Mouse (Mus musculus) kidney, embryonic 16.5 days (tissue): ENCODE results near the gene Naa40. TPM values are rescaled to one million over a fixed set of nuclear protein-coding genes. Genes with fewer than 3 reads are reported as not detected.

Source experiments
- ATAC-seq: fragments of 200-750 bp; cut with Nextera tagmentation; 2 replicates; pipeline ENCODE4 v1.8.0; 2017; ENCODE audit warnings: moderate TSS enrichment; ENCODE audit not compliant: low FRiP score, low TSS enrichment
- H3K27ac ChIP-seq: fragments of 300-500 bp; sonication (generic); 2 replicates; pipeline ENCODE4 v1.5.1; 2014; ENCODE audit warnings: low read length
- H3K27me3 ChIP-seq: fragments of 300-500 bp; sonication (generic); 2 replicates; pipeline ENCODE4 v1.6.1; 2014; ENCODE audit warnings: low read length, control low read depth, mixed read lengths; ENCODE audit not compliant: insufficient read depth
- H3K36me3 ChIP-seq: fragments of 300-500 bp; sonication (generic); 2 replicates; pipeline ENCODE4 v1.6.1; 2014; ENCODE audit warnings: low read length, control low read depth, mixed read lengths; ENCODE audit not compliant: insufficient read depth
- H3K4me1 ChIP-seq: fragments of 300-500 bp; sonication (generic); 2 replicates; pipeline ENCODE4 v1.6.1; 2014; ENCODE audit warnings: low read length, control low read depth, mixed read lengths; ENCODE audit not compliant: insufficient read depth
- H3K4me2 ChIP-seq: fragments of 300-500 bp; sonication (generic); replicated peaks from 2 replicates; pipeline ENCODE4 v1.6.1; 2014; ENCODE audit warnings: low read depth, low read length
- H3K4me3 ChIP-seq: fragments of 300-500 bp; sonication (generic); 2 replicates; pipeline ENCODE4 v1.5.1; 2014; ENCODE audit warnings: mild to moderate bottlenecking, low read length
- H3K9ac ChIP-seq: fragments of 300-500 bp; sonication (generic); replicated peaks from 2 replicates; pipeline ENCODE4 v1.6.1; 2014; ENCODE audit warnings: low read length
- H3K9me3 ChIP-seq: fragments of 300-500 bp; sonication (generic); 2 replicates; pipeline ENCODE4 v1.6.1; 2016; ENCODE audit warnings: low read length, control low read depth
- WGBS: fragments of 180-500 bp; shearing (Covaris S2); extraction: QIAGEN DNeasy Blood & Tissue Kit; methylation state at CpG from one replicate; pipeline ENCODE4 v1.1.7; 2014; 5-methylcytosine and 5-hydroxymethylcytosine counted together
- polyA plus RNA-seq: library from polyadenylated mRNA; unstranded; fragments of >200 nt; fragmentation: Nextera tagmentation; extraction: Ambion mirVana; gene quantifications from 2 replicates; pipeline ENCODE4 v1.2.1, GENCODE M21; 2015

Naa40 gene
- polyA plus RNA-seq, 1 experiment from 2014 or later, result 81.4 TPM

GRCm38 (mm10) chr19:7218753-7219152 lies 22.2 kb downstream of the Naa40 start:
- no peaks in the 10 kb centered on the region for H3K9me3 ChIP-seq
- no peaks in the 10 kb centered on the region for H3K27me3 ChIP-seq
- H3K4me1 ChIP-seq, result peaks cover 34% of the 10 kb centered on the region
- no peak overlapping the region for H3K4me3 ChIP-seq
- H3K9ac ChIP-seq, result no peak overlapping the region
- no peak for ATAC-seq
- H3K36me3 ChIP-seq, result peaks cover 21% of the 10 kb centered on the region
- H3K4me2 ChIP-seq, result no peak overlapping the region
- WGBS, result 92% methylated on average over 5 of the region's 5 CpGs
- no peak overlapping the region for H3K27ac ChIP-seq

- ATAC-seq, result peak; percentile 14; the same call in 1 of the 2 replicates
- peak overlapping the region; percentile 9; the same call in 1 of the 2 replicates for H3K9ac ChIP-seq
- H3K4me1 ChIP-seq, result peaks cover 34% of the 10 kb centered on the region
- 9% methylated on average over 6 of the region's 6 CpGs for WGBS
- peaks cover 28% of the 10 kb centered on the region for H3K36me3 ChIP-seq
- H3K9me3 ChIP-seq, result no peaks in the 10 kb centered on the region
- H3K27me3 ChIP-seq, result no peaks in the 10 kb centered on the region
- peak overlapping the region; percentile 95 for H3K4me3 ChIP-seq
- H3K4me2 ChIP-seq, result peak overlapping the region; percentile 58
- H3K27ac ChIP-seq, result no peak overlapping the region
Measured at GRCm38 (mm10) chr19:7217926-7218267, 23.1 kb downstream of the Naa40 start.

- WGBS, result under 1% methylated on average over 49 of the region's 50 CpGs
- no peaks in the 10 kb centered on the region for H3K9me3 ChIP-seq
- H3K4me3 ChIP-seq, result peak within 1 kb of the TSS; percentile 95
- peak; percentile 98 for ATAC-seq
- peaks cover 34% of the 10 kb centered on the region for H3K4me1 ChIP-seq
- no peaks in the 10 kb centered on the region for H3K27me3 ChIP-seq
- peak within 1 kb of the TSS; percentile 95 for H3K27ac ChIP-seq
- peaks cover 28% of the 10 kb centered on the region for H3K36me3 ChIP-seq
- H3K9ac ChIP-seq, result peak within 1 kb of the TSS; percentile 97
- H3K4me2 ChIP-seq, result peak within 1 kb of the TSS; percentile 88
Measured at GRCm38 (mm10) chr19:7217162-7217925, 23.6 kb downstream of the Naa40 start, which contains the start of gene Cox8a. Gene Cox8a (minus strand): TSS chr19:7217616.

GRCm38 (mm10) chr19:7214484-7214883 lies 26.5 kb downstream of the Naa40 start:
- ATAC-seq, result no peak
- WGBS, result 77% methylated on average over 5 of the region's 5 CpGs
- Histone ChIP-seq H3K4me3 (no peak overlapping the region), H3K27ac (no peak overlapping the region), H3K36me3 (peaks cover 35% of the 10 kb centered on the region), H3K9me3 (no peaks in the 10 kb centered on the region), H3K9ac (0 out of 2 replicates have a peak overlapping the region, but pooled peaks have one; percentile 4), H3K4me1 (peaks cover 34% of the 10 kb centered on the region), H3K27me3 (no peaks in the 10 kb centered on the region), H3K4me2 (no peak overlapping the region)

- H3K4me2 ChIP-seq, result no peak overlapping the region
- H3K27me3 ChIP-seq, result no peaks in the 10 kb centered on the region
- no peak overlapping the region for H3K9ac ChIP-seq
Measured at GRCm38 (mm10) chr19:7213010-7213409, 28.0 kb downstream of the Naa40 start.

GRCm38 (mm10) chr19:7212216-7212615 lies 28.8 kb downstream of the Naa40 start:
- H3K36me3 ChIP-seq, result peaks cover 35% of the 10 kb centered on the region

More at GRCm38 (mm10) chr19:7213010-7213409, 28.0 kb downstream of the Naa40 start:
- H3K9me3 ChIP-seq, result no peaks in the 10 kb centered on the region
- H3K4me1 ChIP-seq, result peaks cover 30% of the 10 kb centered on the region
- H3K36me3 ChIP-seq, result peaks cover 35% of the 10 kb centered on the region
- ATAC-seq, result no peak
- WGBS, result 96% methylated on average over 3 of the region's 3 CpGs
- H3K27ac ChIP-seq, result no peak overlapping the region
- H3K4me3 ChIP-seq, result no peak overlapping the region

GRCm38 (mm10) chr19:7209907-7210646 lies 30.9 kb downstream of the Naa40 start:
- no peaks in the 10 kb centered on the region for H3K9me3 ChIP-seq
- WGBS, result 85% methylated on average over 7 of the region's 7 CpGs

More at GRCm38 (mm10) chr19:7212216-7212615, 28.8 kb downstream of the Naa40 start:
- H3K4me3 ChIP-seq, result no peak overlapping the region
- no peaks in the 10 kb centered on the region for H3K9me3 ChIP-seq
- no peaks in the 10 kb centered on the region for H3K27me3 ChIP-seq
- H3K4me1 ChIP-seq, result peaks cover 26% of the 10 kb centered on the region
- no peak overlapping the region for H3K27ac ChIP-seq
- no peak overlapping the region for H3K4me2 ChIP-seq
- WGBS, result 93% methylated on average over 1 of the region's 1 CpGs
- no peak overlapping the region for H3K9ac ChIP-seq
- no peak for ATAC-seq

GRCm38 (mm10) chr19:7205753-7206736 lies 34.9 kb downstream of the Naa40 start, which contains the start of gene Otub1:
Gene Otub1 (minus strand): TSS chr19:7206316.
- under 1% methylated on average over 59 of the region's 79 CpGs for WGBS
- peak within 1 kb of the TSS; percentile 86 for H3K4me2 ChIP-seq
- peak; percentile 97 for ATAC-seq

More at GRCm38 (mm10) chr19:7209907-7210646, 30.9 kb downstream of the Naa40 start:
- H3K4me3 ChIP-seq, result no peak overlapping the region
- peaks cover 19% of the 10 kb centered on the region for H3K4me1 ChIP-seq
- no peak overlapping the region for H3K27ac ChIP-seq
- ATAC-seq, result no peak
- H3K9ac ChIP-seq, result no peak overlapping the region
- no peaks in the 10 kb centered on the region for H3K27me3 ChIP-seq
- peaks cover 28% of the 10 kb centered on the region for H3K36me3 ChIP-seq
- H3K4me2 ChIP-seq, result no peak overlapping the region

GRCm38 (mm10) chr19:7205326-7205725 lies 35.7 kb downstream of the Naa40 start:
- H3K4me3 ChIP-seq, result peak overlapping the region; percentile 87
- no peaks in the 10 kb centered on the region for H3K9me3 ChIP-seq
- WGBS, result 23% methylated on average over 7 of the region's 7 CpGs
- H3K4me1 ChIP-seq, result peaks cover 25% of the 10 kb centered on the region
- 0 out of 2 replicates have a peak, but pooled peaks have one; percentile 1 for ATAC-seq
- H3K27me3 ChIP-seq, result no peaks in the 10 kb centered on the region
- H3K27ac ChIP-seq, result peak overlapping the region; percentile 98
- peaks cover 36% of the 10 kb centered on the region for H3K36me3 ChIP-seq
- peak overlapping the region; percentile 82 for H3K9ac ChIP-seq
- peak overlapping the region; percentile 86 for H3K4me2 ChIP-seq

More at GRCm38 (mm10) chr19:7205753-7206736, 34.9 kb downstream of the Naa40 start, which contains the start of gene Otub1:
- Histone ChIP-seq H3K27me3 (no peaks in the 10 kb centered on the region), H3K4me3 (peak within 1 kb of the TSS; percentile 87), H3K4me1 (peaks cover 25% of the 10 kb centered on the region), H3K27ac (peak within 1 kb of the TSS; percentile 98), H3K9me3 (no peaks in the 10 kb centered on the region), H3K36me3 (peaks cover 29% of the 10 kb centered on the region), H3K9ac (peak within 1 kb of the TSS; percentile 82)
